Mouse (Mus musculus): ENCODE data around the gene Atrnl1.

DNA sequence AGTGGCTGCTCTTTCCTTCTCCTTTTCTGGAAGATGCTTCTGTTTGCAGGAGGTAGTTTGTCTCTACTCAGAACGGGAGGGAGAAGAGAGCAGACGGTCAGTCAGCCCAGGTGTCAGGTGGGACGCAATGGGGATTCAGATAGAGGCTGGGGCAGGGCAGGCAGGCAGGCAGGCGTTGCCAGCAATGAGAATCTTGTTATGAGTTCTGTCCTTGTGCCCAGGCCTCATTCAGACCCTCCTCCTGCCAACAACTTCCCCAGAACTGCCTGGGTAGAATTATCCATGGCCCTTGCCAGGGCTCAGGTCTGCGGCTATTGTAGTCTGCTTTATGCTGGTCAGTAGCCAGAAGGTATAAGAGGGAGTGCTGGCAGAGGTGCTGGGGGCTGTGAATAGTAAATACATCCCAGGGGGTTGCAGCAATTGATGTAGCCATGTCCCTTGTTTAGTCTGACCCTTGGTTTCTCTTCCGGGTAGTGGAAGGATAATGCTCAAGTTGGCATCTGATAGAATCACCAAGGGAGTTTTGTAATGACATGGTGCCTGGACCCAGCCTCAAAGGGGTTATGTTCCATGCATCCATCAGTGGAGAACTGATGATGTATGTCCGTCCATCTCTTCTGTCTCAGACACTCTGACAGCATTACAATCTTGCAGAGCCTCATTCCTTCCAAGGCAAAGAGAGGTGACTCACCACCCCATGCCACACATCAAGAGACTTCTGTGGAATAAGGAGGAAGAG lies 554.2 kb downstream of the Atrnl1 start:
- no peak for TF ChIP-seq CTCF (IDR thresholded peaks at IDR 0.05; ENCODE audit: low read depth, low read length)
- TF ChIP-seq EP300 (IDR thresholded peaks at IDR 0.05; ENCODE audit: insufficient read depth, low read depth, low read length): no peak
- no peak for TF ChIP-seq POLR2A (IDR thresholded peaks at IDR 0.05; ENCODE audit: insufficient read depth, low read length)
